Comparison of ENCODE assay signal across 8 mouse cellular contexts in genomic region chr13:102811129-102811832, GRCm38 (mm10).
DNase-seq lines count a peak whose midpoint lies in the region; ATAC-seq lines count a peak whose summit lies in the region.

No protein-coding gene starts in this region.

- H3K27me3 ChIP-seq in erythroblast, embryonic 14.5 days (ENCODE audit: control insufficient read depth): no peaks in the 10 kb centered on the region
- no peaks in the 10 kb centered on the region for H3K27me3 ChIP-seq in forebrain, embryonic 13.5 days
- H3K27me3 ChIP-seq in heart, embryonic 16.5 days (ENCODE audit: control insufficient read depth, insufficient read depth, low read length): no peaks in the 10 kb centered on the region
- no peaks in the 10 kb centered on the region for H3K27me3 ChIP-seq in liver, embryonic 13.5 days
- H3K27me3 ChIP-seq in neural tube, embryonic 14.5 days (ENCODE audit: control insufficient read depth, insufficient read depth, low read length): no peaks in the 10 kb centered on the region

- peak overlapping the region; percentile 49 for H3K4me3 ChIP-seq in erythroblast, embryonic 14.5 days (replicated peaks)
- H3K4me3 ChIP-seq in forebrain, embryonic 13.5 days: peak overlapping the region; percentile 29
- H3K4me3 ChIP-seq in heart, embryonic 16.5 days (ENCODE audit: low read length): peak overlapping the region; percentile 37
- peak overlapping the region; percentile 30 for H3K4me3 ChIP-seq in liver, embryonic 13.5 days (replicated peaks)
- H3K4me3 ChIP-seq in neural tube, embryonic 14.5 days (ENCODE audit: low read depth, low read length): peak overlapping the region; percentile 24

- peak overlapping the region; percentile 54; the same call in 1 of the 2 replicates for H3K9ac ChIP-seq in forebrain, embryonic 13.5 days
- peak overlapping the region; percentile 67 for H3K9ac ChIP-seq in heart, embryonic 16.5 days (ENCODE audit: low read length)
- no peak overlapping the region; the same call in 1 of the 2 replicates for H3K9ac ChIP-seq in liver, embryonic 13.5 days
- H3K9ac ChIP-seq in neural tube, embryonic 14.5 days (replicated peaks; ENCODE audit: low read depth, low read length): peak overlapping the region; percentile 29; the same call in 1 of the 2 replicates

- 18% methylated on average over 15 of the region's 15 CpGs for whole genome bisulfite sequencing in forebrain, embryonic 13.5 days
- 12% methylated on average over 15 of the region's 15 CpGs for WGBS in heart, embryonic 16.5 days
- 27% methylated on average over 15 of the region's 15 CpGs for WGBS in liver, embryonic 13.5 days (ENCODE audit: insufficient replicate concordance)
- WGBS in neural tube, embryonic 14.5 days: 5% methylated on average over 15 of the region's 15 CpGs

- DNase-seq in kidney, postnatal 10 days: peak; percentile 77
- no peak for DNase-seq in liver, embryonic 13.5 days
- DNase-seq in thymus, adult 18-20 months: no peak

- peaks cover 11% of the 10 kb centered on the region for H3K4me1 ChIP-seq in erythroblast, embryonic 14.5 days (ENCODE audit: control insufficient read depth)
- H3K4me1 ChIP-seq in forebrain, embryonic 13.5 days: peaks cover 11% of the 10 kb centered on the region
- peaks cover 14% of the 10 kb centered on the region for H3K4me1 ChIP-seq in heart, embryonic 16.5 days (ENCODE audit: control insufficient read depth, insufficient read depth, low read length)
- peaks cover 20% of the 10 kb centered on the region for H3K4me1 ChIP-seq in liver, embryonic 13.5 days (replicated peaks)
- H3K4me1 ChIP-seq in neural tube, embryonic 14.5 days (ENCODE audit: control insufficient read depth, insufficient read depth, low read length): peaks cover 23% of the 10 kb centered on the region

- no peaks in the 10 kb centered on the region for H3K36me3 ChIP-seq in erythroblast, embryonic 14.5 days (ENCODE audit: control insufficient read depth)
- H3K36me3 ChIP-seq in forebrain, embryonic 13.5 days (ENCODE audit: poor library complexity, severe bottlenecking): no peaks in the 10 kb centered on the region
- peaks cover 5% of the 10 kb centered on the region; the same call in 1 of the 2 replicates for H3K36me3 ChIP-seq in heart, embryonic 16.5 days (ENCODE audit: control insufficient read depth, insufficient read depth)
- no peaks in the 10 kb centered on the region for H3K36me3 ChIP-seq in liver, embryonic 13.5 days
- no peaks in the 10 kb centered on the region for H3K36me3 ChIP-seq in neural tube, embryonic 14.5 days (ENCODE audit: control insufficient read depth, insufficient read depth, low read length)

- H3K4me2 ChIP-seq in forebrain, embryonic 13.5 days: peak overlapping the region; percentile 58
- peak overlapping the region; percentile 64 for H3K4me2 ChIP-seq in heart, embryonic 16.5 days (ENCODE audit: low read depth, low read length)
- H3K4me2 ChIP-seq in liver, embryonic 13.5 days: peak overlapping the region; percentile 54
- peak overlapping the region; percentile 52 for H3K4me2 ChIP-seq in neural tube, embryonic 14.5 days (ENCODE audit: low read depth, low read length)

- no peak for ATAC-seq in erythroblast, adult 5-6 weeks (replicated peaks; ENCODE audit: low FRiP score, poor library complexity, severe bottlenecking)
- ATAC-seq in forebrain, embryonic 13.5 days: peak; percentile 82
- ATAC-seq in heart, embryonic 16.5 days (replicated peaks; ENCODE audit: extremely low read depth, insufficient read depth, low FRiP score): no peak
- peak; percentile 45; the same call in 1 of the 2 replicates for ATAC-seq in liver, embryonic 13.5 days (ENCODE audit: low read depth)
- ATAC-seq in neural tube, embryonic 14.5 days (ENCODE audit: low read depth): peak; percentile 77; the same call in 1 of the 2 replicates

- no peaks in the 10 kb centered on the region for H3K9me3 ChIP-seq in erythroblast, embryonic 14.5 days (ENCODE audit: control insufficient read depth, low read length)
- no peaks in the 10 kb centered on the region for H3K9me3 ChIP-seq in forebrain, embryonic 13.5 days (replicated peaks)
- H3K9me3 ChIP-seq in heart, embryonic 16.5 days (replicated peaks; ENCODE audit: control insufficient read depth, low read length): no peaks in the 10 kb centered on the region
- no peaks in the 10 kb centered on the region for H3K9me3 ChIP-seq in liver, embryonic 13.5 days (replicated peaks)
- H3K9me3 ChIP-seq in neural tube, embryonic 14.5 days (ENCODE audit: control insufficient read depth, low read length): no peaks in the 10 kb centered on the region

- H3K27ac ChIP-seq in forebrain, embryonic 13.5 days: no peak overlapping the region
- peak overlapping the region; percentile 50; the same call in 1 of the 2 replicates for H3K27ac ChIP-seq in heart, embryonic 16.5 days (ENCODE audit: low read length)
- no peak overlapping the region for H3K27ac ChIP-seq in liver, embryonic 13.5 days
- no peak overlapping the region for H3K27ac ChIP-seq in neural tube, embryonic 14.5 days (ENCODE audit: low read depth, low read length)

Comparison
In these comparisons a context has a peak if more than half of its experiments do, and no peak if none do; other contexts are left out.
1. ATAC-seq: peak in forebrain, embryonic 13.5 days (single experiment), liver, embryonic 13.5 days (single experiment) and neural tube, embryonic 14.5 days (single experiment); none in erythroblast, adult 5-6 weeks (single experiment) and heart, embryonic 16.5 days (single experiment).
2. Peak in every context shown above with its lines, with median percentiles within 50 percentile points of each other: H3K4me3 ChIP-seq and H3K4me2 ChIP-seq.